Mouse (Mus musculus): Measurements from ENCODE around the gene Vmn2r71. TPM values are rescaled to one million over a fixed set of nuclear protein-coding genes. Genes with fewer than 3 reads are reported as not detected.

Vmn2r71 gene
- polyA plus RNA-seq (2012; rRNA removed) = not detected in 2 replicates
- polyA plus RNA-seq (2014; fragmentation: Nextera tagmentation; extraction: Ambion mirVana) = not detected in 2 replicates

DNA sequence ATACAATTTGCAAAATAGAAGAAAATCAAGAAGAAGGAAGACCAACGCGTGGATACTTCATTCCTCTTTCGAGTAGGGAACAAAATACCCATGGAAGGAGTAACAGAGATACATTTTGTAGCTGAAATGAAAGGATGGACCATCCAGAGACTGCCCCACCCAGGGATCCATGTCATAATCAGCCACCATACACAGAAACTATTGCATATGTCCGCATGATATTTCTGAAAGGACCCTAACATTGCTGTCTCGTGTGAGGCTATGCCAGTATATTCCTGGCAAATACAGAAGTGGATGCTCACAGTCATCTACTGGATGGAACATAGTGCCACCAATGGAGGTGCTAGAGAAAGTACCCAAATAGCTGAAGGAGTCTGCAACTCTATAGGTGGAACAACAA lies at the start of gene Vmn2r71:
Gene Vmn2r71 (plus strand): TSS at position 301 of the 400 bp plus-strand sequence.
- no peak within 1 kb of the TSS for H3K4me3 ChIP-seq (ENCODE audit: insufficient read depth in 1 of 2, low read depth in 2 of 2, low read length in 2 of 2)
- H3K4me1 ChIP-seq (replicated peaks; ENCODE audit: control insufficient read depth in 2 of 2, insufficient read depth in 2 of 2, low read length in 1 of 2) = no peaks in the 10 kb centered on the region
- H3K36me3 ChIP-seq (replicated peaks; ENCODE audit: control insufficient read depth, insufficient read depth, low read depth) = no peaks in the 10 kb centered on the region
- H3K4me2 ChIP-seq (ENCODE audit: low read depth) = no peak within 1 kb of the TSS
- WGBS (ENCODE audit: insufficient replicate concordance) = 57% methylated on average over 5 of the region's 5 CpGs
- H3K9ac ChIP-seq (replicated peaks) = no peak within 1 kb of the TSS
- TF ChIP-seq EP300 (IDR thresholded peaks at IDR 0.05; ENCODE audit: low read depth) (no peak), CTCF (IDR thresholded peaks at IDR 0.05; ENCODE audit: low read depth) (no peak)
- no peak within 1 kb of the TSS for H3K27ac ChIP-seq
- H3K27me3 ChIP-seq (ENCODE audit: control insufficient read depth, insufficient read depth, low read length) = no peaks in the 10 kb centered on the region
- H3K9me3 ChIP-seq (ENCODE audit: control insufficient read depth, low read length) = no peaks in the 10 kb centered on the region
- DNase-seq (ENCODE audit: low read depth in 3 of 3, low spot score in 3 of 3) = no peak
- no peak for ATAC-seq (ENCODE audit: insufficient read depth)

DNA sequence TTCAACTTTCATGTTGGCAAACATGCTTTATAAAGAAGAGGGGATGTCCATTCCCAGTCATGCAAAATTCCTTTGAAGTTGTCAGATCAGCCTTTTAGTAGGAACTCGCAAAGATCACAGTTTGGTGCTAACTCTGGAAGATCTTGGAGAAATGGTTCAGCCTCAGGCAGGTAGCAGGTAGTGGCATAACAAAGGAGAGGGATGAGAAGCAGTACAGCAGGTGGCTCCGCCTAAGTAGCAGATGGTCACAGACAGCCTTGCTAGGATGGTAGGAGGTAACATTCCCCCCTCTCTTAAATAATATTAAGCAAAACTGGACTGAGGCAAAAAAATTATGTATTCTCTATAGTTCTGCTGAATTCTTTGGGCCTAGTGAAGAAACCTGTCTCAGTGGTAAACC lies 20.8 kb upstream of the Vmn2r71 start:
- Histone ChIP-seq H3K27ac (no peak overlapping the region), H3K4me2 (ENCODE audit: low read depth) (no peak overlapping the region), H3K4me3 (ENCODE audit: insufficient read depth in 1 of 2, low read depth in 2 of 2, low read length in 2 of 2) (no peak overlapping the region), H3K36me3 (replicated peaks; ENCODE audit: control insufficient read depth, insufficient read depth, low read depth) (no peaks in the 10 kb centered on the region), H3K9ac (replicated peaks) (no peak overlapping the region), H3K4me1 (replicated peaks; ENCODE audit: control insufficient read depth in 2 of 2, insufficient read depth in 2 of 2, low read length in 1 of 2) (no peaks in the 10 kb centered on the region), H3K9me3 (ENCODE audit: control insufficient read depth, low read length) (no peaks in the 10 kb centered on the region), H3K27me3 (ENCODE audit: control insufficient read depth, insufficient read depth, low read length) (no peaks in the 10 kb centered on the region)
- WGBS (ENCODE audit: insufficient replicate concordance) = 71% methylated on average over 2 of the region's 2 CpGs
- DNase-seq (ENCODE audit: low read depth in 3 of 3, low spot score in 3 of 3) = no peak
- TF ChIP-seq CTCF (IDR thresholded peaks at IDR 0.05; ENCODE audit: low read depth) (no peak), EP300 (IDR thresholded peaks at IDR 0.05; ENCODE audit: low read depth) (no peak)
- ATAC-seq (ENCODE audit: insufficient read depth) = no peak

DNA sequence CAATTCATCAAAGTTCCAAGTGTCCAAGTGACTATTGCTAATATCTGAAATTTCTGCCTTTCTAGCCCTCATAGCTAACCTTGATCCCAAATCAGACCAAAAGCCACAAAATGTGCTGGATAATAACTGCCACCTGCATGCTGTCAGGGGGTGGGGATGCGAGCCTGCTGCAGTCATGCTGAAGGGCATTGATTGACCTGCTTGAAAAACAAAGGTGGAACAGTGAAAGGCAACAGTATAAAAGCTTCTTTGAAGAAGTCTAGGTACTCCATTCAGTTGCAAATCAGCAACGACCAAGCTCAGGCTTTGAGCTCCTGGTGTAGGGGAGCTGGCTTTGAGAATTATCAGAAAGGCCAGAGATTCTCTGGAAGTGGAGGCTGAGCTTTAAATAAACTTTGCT lies 19.8 kb upstream of the Vmn2r71 start:
- ATAC-seq (ENCODE audit: insufficient read depth) = no peak
- no peak overlapping the region for H3K4me3 ChIP-seq (ENCODE audit: insufficient read depth in 1 of 2, low read depth in 2 of 2, low read length in 2 of 2)
- no peak for DNase-seq (ENCODE audit: low read depth in 3 of 3, low spot score in 3 of 3)
- no peak overlapping the region for H3K4me2 ChIP-seq (ENCODE audit: low read depth)
- TF ChIP-seq CTCF (IDR thresholded peaks at IDR 0.05; ENCODE audit: low read depth) = no peak
- TF ChIP-seq EP300 (IDR thresholded peaks at IDR 0.05; ENCODE audit: low read depth) = no peak
- no peaks in the 10 kb centered on the region for H3K4me1 ChIP-seq (replicated peaks; ENCODE audit: control insufficient read depth in 2 of 2, insufficient read depth in 2 of 2, low read length in 1 of 2)
- no peak overlapping the region for H3K27ac ChIP-seq
- no peak overlapping the region for H3K9ac ChIP-seq (replicated peaks)
- WGBS (ENCODE audit: insufficient replicate concordance) = 53% methylated on average over 2 of the region's 2 CpGs
- no peaks in the 10 kb centered on the region for H3K27me3 ChIP-seq (ENCODE audit: control insufficient read depth, insufficient read depth, low read length)
- H3K36me3 ChIP-seq (replicated peaks; ENCODE audit: control insufficient read depth, insufficient read depth, low read depth) = no peaks in the 10 kb centered on the region
- no peaks in the 10 kb centered on the region for H3K9me3 ChIP-seq (ENCODE audit: control insufficient read depth, low read length)

DNA sequence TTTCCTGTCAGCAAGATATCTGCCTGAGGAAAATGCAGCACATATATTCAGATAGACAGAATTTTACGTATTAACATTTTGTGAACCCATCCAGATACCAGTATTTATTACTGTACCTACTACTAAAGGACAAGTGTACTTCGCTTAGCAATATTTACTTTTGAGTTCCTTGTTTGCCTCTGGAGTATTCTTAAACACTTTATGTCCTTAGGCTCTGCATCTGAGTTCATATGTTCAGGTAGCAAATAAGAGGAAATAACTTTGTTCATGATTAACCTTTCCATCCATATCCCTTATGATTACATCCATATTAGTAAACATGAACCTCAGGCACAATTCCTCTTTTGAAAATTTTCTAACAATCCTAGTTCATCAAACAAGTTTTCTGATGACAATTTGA lies 6.2 kb downstream of the Vmn2r71 start, which contains the start of gene Vmn2r70:
Gene Vmn2r70 (minus strand): TSS at position 101 of the 400 bp plus-strand sequence.
- TF ChIP-seq CTCF (IDR thresholded peaks at IDR 0.05; ENCODE audit: low read depth) = no peak
- TF ChIP-seq EP300 (IDR thresholded peaks at IDR 0.05; ENCODE audit: low read depth) = no peak
- H3K36me3 ChIP-seq (replicated peaks; ENCODE audit: control insufficient read depth, insufficient read depth, low read depth) = no peaks in the 10 kb centered on the region
- WGBS (ENCODE audit: insufficient replicate concordance) = 51% methylated on average over 2 of the region's 2 CpGs
- H3K4me1 ChIP-seq (replicated peaks; ENCODE audit: control insufficient read depth in 2 of 2, insufficient read depth in 2 of 2, low read length in 1 of 2) = no peaks in the 10 kb centered on the region
- no peaks in the 10 kb centered on the region for H3K9me3 ChIP-seq (ENCODE audit: control insufficient read depth, low read length)
- DNase-seq (ENCODE audit: low read depth in 3 of 3, low spot score in 3 of 3) (no peak), ATAC-seq (ENCODE audit: insufficient read depth) (no peak)
- H3K27me3 ChIP-seq (ENCODE audit: control insufficient read depth, insufficient read depth, low read length) = no peaks in the 10 kb centered on the region
- H3K27ac ChIP-seq = no peak within 1 kb of the TSS
- no peak within 1 kb of the TSS for H3K4me3 ChIP-seq (ENCODE audit: insufficient read depth in 1 of 2, low read depth in 2 of 2, low read length in 2 of 2)
- H3K4me2 ChIP-seq (ENCODE audit: low read depth) = no peak within 1 kb of the TSS
- no peak within 1 kb of the TSS for H3K9ac ChIP-seq (replicated peaks)

Other genes with a start within 250 kb of the Vmn2r71 start
- not detected in 2 replicates for gene Vmn2r69, start 147.2 kb upstream of the Vmn2r71 start, polyA plus RNA-seq (2012; rRNA removed)
- not detected in 2 replicates for gene Vmn2r69, start 147.2 kb upstream of the Vmn2r71 start, polyA plus RNA-seq (2014; fragmentation: Nextera tagmentation; extraction: Ambion mirVana)
- not detected in 2 replicates for gene Vmn2r70, start 6.1 kb downstream of the Vmn2r71 start, polyA plus RNA-seq (2012; rRNA removed)
- gene Vmn2r70, start 6.1 kb downstream of the Vmn2r71 start, polyA plus RNA-seq (2014; fragmentation: Nextera tagmentation; extraction: Ambion mirVana) = not detected in 2 replicates
- gene Vmn2r72, start 192.0 kb downstream of the Vmn2r71 start, polyA plus RNA-seq (2012; rRNA removed) = not detected in 2 replicates
- gene Vmn2r72, start 192.0 kb downstream of the Vmn2r71 start, polyA plus RNA-seq (2014; fragmentation: Nextera tagmentation; extraction: Ambion mirVana) = not detected in 2 replicates

All from liver, embryonic 14.5 days (tissue).